13 mouse cellular contexts compared by ENCODE assay signal in the genomic region with DNA sequence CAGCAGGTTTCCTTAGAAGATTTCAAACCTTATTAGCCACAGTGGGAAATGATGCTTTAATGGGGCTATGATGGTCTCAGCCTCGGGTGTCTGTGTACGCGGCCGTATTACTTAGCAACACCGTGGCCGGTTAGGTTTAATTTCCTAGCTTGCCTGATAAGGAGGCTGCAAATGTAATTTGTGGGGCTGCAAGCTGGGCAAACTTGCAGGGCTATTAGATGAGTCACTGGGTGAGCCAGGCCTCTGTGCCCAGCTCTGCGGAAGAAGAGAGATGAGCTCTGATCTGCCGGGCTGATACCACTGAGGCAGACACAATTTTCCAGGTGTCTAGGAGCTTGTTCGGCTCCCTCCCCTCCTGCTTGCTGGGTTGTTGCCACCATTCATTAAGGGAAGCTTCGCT. TPM values are rescaled to one million over a fixed set of nuclear protein-coding genes. Genes with fewer than 3 reads are reported as not detected.
DNase-seq lines count a peak whose midpoint lies in the region; ATAC-seq and TF ChIP-seq lines count a peak whose summit lies in the region.
"Had no signal": no experiment of that assay in that cellular context is flagged by ENCODE, and none has a peak within 500 bp of the region (broad histone marks: within the 10 kb centered on the region; RNA-seq: fewer than 3 reads in every experiment).

No protein-coding gene starts in this region.

- H3K27me3 ChIP-seq in midbrain, embryonic 14.5 days (ENCODE audit: control insufficient read depth, insufficient read depth, low read length): no peaks in the 10 kb centered on the region
- H3K27me3 ChIP-seq in midbrain, embryonic 10.5 days (ENCODE audit: low read depth, poor library complexity, severe bottlenecking): no peaks in the 10 kb centered on the region
- H3K27me3 ChIP-seq in hindbrain, postnatal 0 days (ENCODE audit: insufficient read depth, low read length): no peaks in the 10 kb centered on the region
- no peaks in the 10 kb centered on the region for H3K27me3 ChIP-seq in stomach, embryonic 16.5 days (ENCODE audit: control insufficient read depth, insufficient read depth, low read length)
- H3K27me3 ChIP-seq: CH12.LX; embryonic facial prominence, embryonic 12.5 days; liver, embryonic 12.5 days had no signal

- no peaks in the 10 kb centered on the region for H3K4me1 ChIP-seq in midbrain, embryonic 14.5 days (ENCODE audit: control insufficient read depth, insufficient read depth, low read length)
- no peaks in the 10 kb centered on the region for H3K4me1 ChIP-seq in midbrain, embryonic 10.5 days
- no peaks in the 10 kb centered on the region for H3K4me1 ChIP-seq in hindbrain, postnatal 0 days (ENCODE audit: insufficient read depth, low read length)
- no peaks in the 10 kb centered on the region; the same call in 1 of the 2 replicates for H3K4me1 ChIP-seq in stomach, embryonic 16.5 days (ENCODE audit: control insufficient read depth, insufficient read depth, low read length)
- H3K4me1 ChIP-seq: embryonic facial prominence, embryonic 12.5 days; liver, embryonic 12.5 days had no signal

- H3K4me2 ChIP-seq in midbrain, embryonic 14.5 days (ENCODE audit: low read length): no peak overlapping the region
- H3K4me2 ChIP-seq in hindbrain, postnatal 0 days (ENCODE audit: low read depth, low read length): no peak overlapping the region
- H3K4me2 ChIP-seq in stomach, embryonic 16.5 days (ENCODE audit: low read depth, low read length): no peak overlapping the region
- H3K4me2 ChIP-seq: embryonic facial prominence, embryonic 12.5 days; liver, embryonic 12.5 days had no signal

- H3K9me3 ChIP-seq in midbrain, embryonic 14.5 days (ENCODE audit: control insufficient read depth, low read length): no peaks in the 10 kb centered on the region
- no peaks in the 10 kb centered on the region for H3K9me3 ChIP-seq in midbrain, embryonic 10.5 days (replicated peaks)
- no peaks in the 10 kb centered on the region for H3K9me3 ChIP-seq in hindbrain, postnatal 0 days (ENCODE audit: low read length)
- no peaks in the 10 kb centered on the region for H3K9me3 ChIP-seq in stomach, embryonic 16.5 days (replicated peaks; ENCODE audit: control insufficient read depth, low read length)
- H3K9me3 ChIP-seq: embryonic facial prominence, embryonic 12.5 days; liver, embryonic 12.5 days had no signal

- H3K36me3 ChIP-seq in midbrain, embryonic 14.5 days (ENCODE audit: control insufficient read depth, insufficient read depth, low read length): no peaks in the 10 kb centered on the region
- no peaks in the 10 kb centered on the region for H3K36me3 ChIP-seq in midbrain, embryonic 10.5 days
- H3K36me3 ChIP-seq in hindbrain, postnatal 0 days (ENCODE audit: insufficient read depth, low read length): no peaks in the 10 kb centered on the region
- H3K36me3 ChIP-seq in stomach, embryonic 16.5 days (ENCODE audit: control insufficient read depth, insufficient read depth, low read length): no peaks in the 10 kb centered on the region
- H3K36me3 ChIP-seq: embryonic facial prominence, embryonic 12.5 days; liver, embryonic 12.5 days had no signal

- DNase-seq in midbrain, embryonic 14.5 days: peak; percentile 37
- no peak for DNase-seq in midbrain, embryonic 10.5 days (ENCODE audit: low spot score)
- peak; percentile 17 for DNase-seq in NIH3T3 (ENCODE audit: low read depth)
- peak; percentile 21 for DNase-seq in hindbrain, postnatal 0 days (ENCODE audit: low spot score)
- no peak for DNase-seq in frontal cortex, postnatal 36 days (ENCODE audit: low spot score in 2 of 2)
- no peak for DNase-seq in right cerebral cortex, postnatal 4 days
- DNase-seq: cerebellum, postnatal 36 days; gastrocnemius, adult 2 months; lung, postnatal 14 days had no signal

- H3K4me3 ChIP-seq in midbrain, embryonic 14.5 days (replicated peaks; ENCODE audit: low read depth, low read length): no peak overlapping the region
- H3K4me3 ChIP-seq in midbrain, embryonic 10.5 days: no peak overlapping the region
- no peak overlapping the region for H3K4me3 ChIP-seq in hindbrain, postnatal 0 days (ENCODE audit: low read length)
- no peak overlapping the region for H3K4me3 ChIP-seq in stomach, embryonic 16.5 days (replicated peaks; ENCODE audit: low read length)
- H3K4me3 ChIP-seq: embryonic facial prominence, embryonic 12.5 days; gastrocnemius, adult 2 months; liver, embryonic 12.5 days had no signal

- TF ChIP-seq CTCF in hindbrain, postnatal 0 days (IDR thresholded peaks at IDR 0.05; ENCODE audit: low read depth): no peak

- no peak for ATAC-seq in midbrain, embryonic 14.5 days (ENCODE audit: low FRiP score, low TSS enrichment)
- ATAC-seq in hindbrain, postnatal 0 days: peak; percentile 47; the same call in 1 of the 2 replicates
- 0 out of 2 replicates have a peak, but pooled peaks have one; percentile 30 for ATAC-seq in stomach, embryonic 16.5 days (ENCODE audit: insufficient read depth, low FRiP score)
- ATAC-seq: liver, embryonic 12.5 days had no signal

- H3K9ac ChIP-seq in midbrain, embryonic 14.5 days (replicated peaks; ENCODE audit: low read length): no peak overlapping the region
- H3K9ac ChIP-seq in hindbrain, postnatal 0 days (replicated peaks; ENCODE audit: low read length): no peak overlapping the region
- H3K9ac ChIP-seq in stomach, embryonic 16.5 days (ENCODE audit: low read length): no peak overlapping the region
- H3K9ac ChIP-seq: embryonic facial prominence, embryonic 12.5 days; liver, embryonic 12.5 days had no signal

- WGBS in midbrain, embryonic 14.5 days: 70% methylated on average over 10 of the region's 10 CpGs
- 86% methylated on average over 10 of the region's 10 CpGs for WGBS in midbrain, embryonic 10.5 days
- 65% methylated on average over 10 of the region's 10 CpGs for WGBS in hindbrain, postnatal 0 days
- WGBS in stomach, embryonic 16.5 days: 56% methylated on average over 10 of the region's 10 CpGs

- H3K27ac ChIP-seq in midbrain, embryonic 14.5 days (replicated peaks; ENCODE audit: low read depth, low read length): no peak overlapping the region
- no peak overlapping the region for H3K27ac ChIP-seq in midbrain, embryonic 10.5 days (replicated peaks)
- 0 out of 2 replicates have a peak overlapping the region, but pooled peaks have one; percentile 11 for H3K27ac ChIP-seq in hindbrain, postnatal 0 days
- 0 out of 2 replicates have a peak overlapping the region, but pooled peaks have one; percentile 1 for H3K27ac ChIP-seq in stomach, embryonic 16.5 days (ENCODE audit: low read length)
- H3K27ac ChIP-seq: embryonic facial prominence, embryonic 12.5 days; gastrocnemius, adult 2 months; liver, embryonic 12.5 days had no signal

RNA-seq across cellular contexts. Expression of gene Gch1, which starts 55.3 kb away (rescaled TPM):
- 6.2 and 6.8 TPM in 2 replicates for polyA plus RNA-seq in midbrain, embryonic 14.5 days (2014; fragmentation: Nextera tagmentation; extraction: Ambion mirVana)
- 1.4 and 2.2 TPM in 2 replicates for polyA plus RNA-seq in midbrain, embryonic 10.5 days (2016; fragmentation: Nextera tagmentation; extraction: Ambion mirVana)
- total RNA-seq in hindbrain, postnatal 0 days (2014; rRNA removed): 6.2 and 10.7 TPM in 2 replicates
- 6.1 and 6.2 TPM in 2 replicates for polyA plus RNA-seq in hindbrain, postnatal 0 days (2015; fragmentation: Nextera tagmentation; extraction: Ambion mirVana)
- 5.8 and 5.9 TPM in 2 replicates for polyA plus RNA-seq in stomach, embryonic 16.5 days (2015; fragmentation: Nextera tagmentation; extraction: Ambion mirVana)

Comparison
In these comparisons a context has a peak if more than half of its experiments do, and no peak if none do; other contexts are left out.
1. DNase-seq: peak in midbrain, embryonic 14.5 days (single experiment), NIH3T3 (single experiment) and hindbrain, postnatal 0 days (single experiment); none in midbrain, embryonic 10.5 days (single experiment), frontal cortex, postnatal 36 days (0 of 2) and right cerebral cortex, postnatal 4 days (single experiment).
2. H3K27ac ChIP-seq: peak in hindbrain, postnatal 0 days (single experiment) and stomach, embryonic 16.5 days (single experiment); none in midbrain, embryonic 14.5 days (single experiment) and midbrain, embryonic 10.5 days (single experiment).